Mouse (Mus musculus): ENCODE data around the gene Rbms1. TPM values are rescaled to one million over a fixed set of nuclear protein-coding genes. Genes with fewer than 3 reads are reported as not detected.

Rbms1 gene
- total RNA-seq (2017): 18.5 and 33.5 TPM in 2 replicates

GRCm38 (mm10) chr2:60962671-60963421 lies at the start of gene Rbms1:
Gene Rbms1 (minus strand): TSS chr2:60963192.
- ATAC-seq (replicated peaks; ENCODE audit: low read depth, poor library complexity, severe bottlenecking): peak; percentile 59

- ATAC-seq (replicated peaks; ENCODE audit: low read depth, poor library complexity, severe bottlenecking): no peak
Measured at GRCm38 (mm10) chr2:61012249-61012828, 49.3 kb upstream of the Rbms1 start.

GRCm38 (mm10) chr2:60986286-60986685 lies 23.3 kb upstream of the Rbms1 start:
- ATAC-seq (replicated peaks; ENCODE audit: low read depth, poor library complexity, severe bottlenecking): no peak

- ATAC-seq (replicated peaks; ENCODE audit: low read depth, poor library complexity, severe bottlenecking): peak; percentile 95
Measured at GRCm38 (mm10) chr2:60978538-60979313, 15.7 kb upstream of the Rbms1 start.

- peak; percentile 60 for ATAC-seq (replicated peaks; ENCODE audit: low read depth, poor library complexity, severe bottlenecking)
Measured at GRCm38 (mm10) chr2:60972189-60972814, 9.3 kb upstream of the Rbms1 start.

- no peak for ATAC-seq (replicated peaks; ENCODE audit: low read depth, poor library complexity, severe bottlenecking)
Measured at GRCm38 (mm10) chr2:60963616-60964015, 624 bp upstream of the Rbms1 start.

GRCm38 (mm10) chr2:60962001-60962670 lies 856 bp downstream of the Rbms1 start:
- ATAC-seq (replicated peaks; ENCODE audit: low read depth, poor library complexity, severe bottlenecking): peak; percentile 47; the same call in 1 of the 2 replicates

- no peak for ATAC-seq (replicated peaks; ENCODE audit: low read depth, poor library complexity, severe bottlenecking)
Measured at GRCm38 (mm10) chr2:60961281-60961680, 1.7 kb downstream of the Rbms1 start.

GRCm38 (mm10) chr2:60948241-60948640 lies 14.8 kb downstream of the Rbms1 start:
- ATAC-seq (replicated peaks; ENCODE audit: low read depth, poor library complexity, severe bottlenecking): peak; percentile 42

- peak; percentile 87 for ATAC-seq (replicated peaks; ENCODE audit: low read depth, poor library complexity, severe bottlenecking)
Measured at GRCm38 (mm10) chr2:60947817-60948216, 15.2 kb downstream of the Rbms1 start.

- ATAC-seq (replicated peaks; ENCODE audit: low read depth, poor library complexity, severe bottlenecking): no peak
Measured at GRCm38 (mm10) chr2:60940454-60940961, 22.5 kb downstream of the Rbms1 start.

- no peak for ATAC-seq (replicated peaks; ENCODE audit: low read depth, poor library complexity, severe bottlenecking)
Measured at GRCm38 (mm10) chr2:60939957-60940356, 23.0 kb downstream of the Rbms1 start.

GRCm38 (mm10) chr2:60936910-60937309 lies 26.1 kb downstream of the Rbms1 start:
- ATAC-seq (replicated peaks; ENCODE audit: low read depth, poor library complexity, severe bottlenecking): no peak

GRCm38 (mm10) chr2:60928948-60929347 lies 34.0 kb downstream of the Rbms1 start:
- no peak for ATAC-seq (replicated peaks; ENCODE audit: low read depth, poor library complexity, severe bottlenecking)

- ATAC-seq (replicated peaks; ENCODE audit: low read depth, poor library complexity, severe bottlenecking): peak; percentile 60; the same call in 1 of the 2 replicates
Measured at GRCm38 (mm10) chr2:60927906-60928775, 34.9 kb downstream of the Rbms1 start.

GRCm38 (mm10) chr2:60925063-60925462 lies 37.9 kb downstream of the Rbms1 start:
- ATAC-seq (replicated peaks; ENCODE audit: low read depth, poor library complexity, severe bottlenecking): no peak

- no peak for ATAC-seq (replicated peaks; ENCODE audit: low read depth, poor library complexity, severe bottlenecking)
Measured at GRCm38 (mm10) chr2:60923756-60924544, 39.0 kb downstream of the Rbms1 start.

GRCm38 (mm10) chr2:60923111-60923510 lies 39.9 kb downstream of the Rbms1 start:
- peak; percentile 58; the same call in 1 of the 2 replicates for ATAC-seq (replicated peaks; ENCODE audit: low read depth, poor library complexity, severe bottlenecking)

Measured in common myeloid progenitor, adult 5-6 weeks (primary cell).